Mouse (Mus musculus) CD4-positive helper T cell, adult 2 months (primary cell): ENCODE measurements around the gene Skap2.
A peak's percentile ranks its signal among the peaks of the same experiment; 100 is the strongest.

Experiments used
- DNase-seq: peaks from one replicate; pipeline ENCODE4 v3.0.0-alpha.2; 2012; ENCODE audit warnings: low read depth, missing footprints, low spot score

Gene Skap2

GRCm38 (mm10) chr6:51889824-51890223 is 122.5 kb downstream of the Skap2 start:
- no peak for DNase-seq

DNA sequence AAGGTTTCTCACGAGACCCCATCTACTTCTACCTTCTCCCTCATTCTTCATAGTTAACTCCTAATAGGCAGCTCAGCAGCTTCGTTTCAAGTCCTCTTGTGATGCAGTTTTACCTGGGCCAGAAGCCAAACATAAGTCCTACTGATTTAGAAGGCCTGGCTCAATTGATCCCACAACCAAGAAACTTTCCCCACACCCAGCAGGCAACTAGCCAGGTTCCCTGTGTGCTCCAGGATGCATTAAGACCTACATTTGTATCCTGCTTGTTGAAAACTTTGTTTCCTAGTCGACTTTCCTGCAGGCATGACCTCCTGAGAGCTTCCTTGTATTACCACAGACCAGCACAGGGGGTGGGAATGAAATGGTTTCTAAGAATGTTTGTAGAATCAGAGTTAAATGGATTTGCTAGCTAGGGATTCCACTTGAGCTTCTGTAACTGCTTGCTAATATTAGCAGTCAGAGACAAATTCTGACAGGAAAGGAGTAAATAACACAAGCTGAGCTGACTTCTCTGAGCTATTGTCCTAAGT is 125.4 kb downstream of the Skap2 start:
- DNase-seq = no peak

DNA sequence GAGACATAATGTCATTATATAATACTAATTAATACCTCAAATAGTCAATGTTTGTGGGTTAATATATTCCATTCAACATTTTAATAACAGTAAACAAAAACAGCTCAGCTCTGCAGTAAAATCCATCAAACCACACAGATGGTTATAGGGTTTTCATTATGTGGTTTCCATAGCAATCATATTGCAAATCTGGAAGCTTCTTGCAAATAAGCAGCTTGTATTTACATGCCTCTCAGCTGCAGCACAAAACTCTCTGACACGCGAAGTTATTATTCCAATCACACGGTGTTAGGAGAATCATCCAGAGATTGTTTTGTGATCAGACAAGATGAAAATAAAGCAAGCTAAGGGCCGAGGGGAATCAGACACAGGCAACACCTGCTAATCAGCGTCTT is 129.5 kb downstream of the Skap2 start:
- DNase-seq = no peak

GRCm38 (mm10) chr6:51882266-51882879 is 130.0 kb downstream of the Skap2 start:
- DNase-seq = no peak

DNA sequence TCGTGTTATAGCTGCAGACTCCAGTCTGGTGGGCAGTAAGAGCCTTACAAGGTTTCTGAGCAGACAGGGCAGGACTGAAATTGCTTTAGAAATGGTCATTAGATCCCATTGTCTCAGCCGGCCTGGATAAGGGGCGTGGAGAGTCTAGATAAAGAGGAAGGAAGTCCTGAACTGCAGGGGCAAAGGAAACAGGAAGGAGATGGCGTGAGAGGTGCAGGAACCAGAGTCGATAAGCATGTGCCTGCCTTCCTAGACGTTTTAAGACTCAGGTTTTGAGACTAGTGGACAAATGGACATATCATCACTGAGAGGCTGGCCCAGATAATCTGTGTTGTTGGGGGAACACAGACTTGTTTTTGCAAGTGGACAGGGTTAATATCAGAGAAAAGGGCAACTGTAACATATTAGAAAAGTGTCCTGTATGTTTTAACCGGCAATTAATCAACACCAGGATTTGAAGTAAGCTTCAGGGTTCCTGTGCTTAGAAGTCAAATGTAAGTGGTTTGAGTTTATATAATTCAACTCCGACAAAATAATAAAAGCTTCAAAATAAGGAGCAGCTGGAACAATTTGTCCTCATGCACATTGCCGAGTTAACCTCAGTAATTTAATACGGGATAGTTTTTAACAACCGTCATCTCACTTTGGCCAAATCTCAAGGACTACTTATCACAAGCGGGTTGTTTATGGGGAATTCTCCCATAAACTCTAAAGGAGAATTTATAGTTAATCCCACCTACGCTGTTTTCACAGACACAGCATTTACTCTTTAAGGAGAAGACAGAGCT is 131.0 kb downstream of the Skap2 start:
- no peak for DNase-seq

GRCm38 (mm10) chr6:51880778-51881177 is 131.6 kb downstream of the Skap2 start:
- DNase-seq = no peak

GRCm38 (mm10) chr6:51878551-51878950 is 133.8 kb downstream of the Skap2 start:
- DNase-seq = no peak

- no peak for DNase-seq
Observed at GRCm38 (mm10) chr6:51876841-51877553, 135.4 kb downstream of the Skap2 start.

GRCm38 (mm10) chr6:51875884-51876626 is 136.3 kb downstream of the Skap2 start:
- no peak for DNase-seq

DNA sequence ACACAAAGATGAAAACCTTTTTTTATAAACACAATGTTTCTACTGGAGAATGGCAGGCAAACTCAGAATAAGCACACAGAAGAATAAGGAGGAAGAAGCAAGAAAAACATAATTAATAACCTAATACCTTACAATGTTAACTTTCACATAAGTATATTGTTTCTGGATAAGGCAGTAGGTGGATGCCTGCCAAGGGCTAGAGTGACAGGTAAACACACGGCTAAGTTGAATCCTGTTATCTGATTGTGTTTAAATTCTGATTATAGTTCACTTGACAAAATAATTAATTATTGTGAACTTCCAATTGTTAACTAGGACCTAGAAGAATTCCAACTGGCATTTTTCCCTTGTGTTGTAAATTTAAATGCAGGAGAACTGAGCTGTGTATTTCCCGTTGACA is 138.3 kb downstream of the Skap2 start:
- DNase-seq = no peak

DNA sequence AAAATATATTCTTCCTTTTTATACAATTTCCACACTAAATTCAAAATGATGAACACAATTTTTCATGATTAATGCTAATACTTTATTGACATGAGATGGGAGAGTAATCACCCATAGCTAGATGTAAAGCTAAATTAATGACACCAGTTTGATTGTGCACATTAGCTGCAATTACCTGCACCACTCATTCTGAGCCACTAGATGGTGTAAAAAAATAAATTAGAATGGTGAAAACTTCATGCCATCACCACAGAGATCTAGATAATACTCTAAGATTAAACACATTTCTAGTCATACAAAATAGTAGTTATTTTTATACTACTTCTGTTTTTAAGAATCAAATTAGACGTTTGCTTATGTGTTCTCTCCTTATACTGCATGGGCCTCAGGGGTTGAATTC is 141.2 kb downstream of the Skap2 start:
- no peak for DNase-seq

DNA sequence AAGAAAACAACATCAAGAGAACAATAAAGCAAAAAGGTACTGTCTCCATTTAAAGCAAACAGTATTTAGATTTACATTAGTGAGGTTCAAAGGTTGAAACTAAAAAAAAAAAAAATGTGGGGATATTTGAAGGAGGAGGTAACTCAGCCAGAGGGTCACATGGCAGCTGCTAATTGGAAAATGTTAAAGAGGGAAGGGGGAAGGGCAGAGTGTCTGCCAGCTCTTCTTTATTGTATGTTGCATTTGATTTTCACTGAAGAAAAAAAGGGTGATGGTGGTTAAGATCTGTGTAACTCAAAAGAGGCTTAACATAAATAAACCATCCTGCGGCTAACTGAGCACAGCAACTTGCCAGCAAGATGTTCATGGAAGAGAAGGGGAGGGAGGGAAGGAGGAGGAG is 142.1 kb downstream of the Skap2 start:
- DNase-seq = no peak

DNA sequence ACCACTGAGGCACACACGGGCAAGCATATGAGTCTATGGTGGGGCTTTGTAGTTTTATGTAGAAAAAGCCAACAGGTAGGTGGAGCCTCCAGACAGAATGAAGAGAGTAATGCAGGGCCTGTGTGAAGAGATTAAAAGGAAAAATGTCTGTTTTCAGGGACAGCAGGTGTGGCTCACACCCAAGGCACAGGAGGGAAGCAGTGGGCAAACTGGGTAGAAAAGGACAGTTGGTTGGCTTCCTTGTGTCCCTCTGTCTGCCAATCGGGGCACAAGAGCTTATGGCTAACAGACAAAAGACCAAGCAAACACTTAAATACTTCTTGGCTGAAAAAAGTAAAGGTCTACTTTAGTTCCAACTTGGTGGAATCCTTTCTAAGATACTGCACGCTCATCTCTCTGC is 145.8 kb downstream of the Skap2 start:
- DNase-seq = no peak

DNA sequence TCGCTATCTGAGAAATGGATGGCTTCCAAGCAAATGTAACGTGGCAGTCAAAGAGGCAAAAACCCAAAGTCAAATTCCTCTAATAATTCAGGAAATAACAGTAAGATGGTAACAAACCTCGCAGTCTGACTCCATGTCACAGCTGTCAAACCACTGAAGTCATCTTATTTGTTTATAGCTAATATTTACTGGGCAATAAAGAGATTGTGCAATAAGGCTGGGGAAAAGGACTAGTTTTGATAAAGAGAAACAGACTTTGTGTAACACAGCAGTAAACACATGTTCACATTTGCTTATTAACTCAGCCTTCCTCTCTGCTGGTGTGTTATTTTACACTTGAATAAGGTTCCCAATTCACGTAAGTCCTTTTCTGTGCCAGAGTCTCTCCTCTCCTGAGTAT is 148.8 kb downstream of the Skap2 start:
- DNase-seq = no peak

DNA sequence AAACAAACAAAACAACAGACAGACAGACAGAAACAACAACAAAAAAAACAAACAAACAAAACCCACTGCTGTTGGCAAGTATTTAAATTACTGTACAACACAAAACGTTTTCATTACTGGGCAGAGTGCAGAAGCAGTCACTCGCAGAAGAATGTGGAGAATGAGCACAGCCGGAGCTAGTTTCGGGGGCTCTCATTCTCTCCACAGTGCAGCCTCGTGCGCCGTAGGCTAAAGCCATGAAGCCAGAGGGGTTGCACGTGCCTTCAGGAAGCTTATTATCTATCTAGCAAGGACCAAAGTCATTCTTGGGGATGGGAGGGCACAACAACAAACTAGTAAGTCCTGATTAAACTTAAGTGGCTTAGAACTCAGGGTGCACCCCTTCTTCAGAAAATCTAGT is 152.0 kb downstream of the Skap2 start:
- no peak for DNase-seq

- DNase-seq = peak; percentile 77
Observed at GRCm38 (mm10) chr6:51857821-51858220, 154.5 kb downstream of the Skap2 start.

DNA sequence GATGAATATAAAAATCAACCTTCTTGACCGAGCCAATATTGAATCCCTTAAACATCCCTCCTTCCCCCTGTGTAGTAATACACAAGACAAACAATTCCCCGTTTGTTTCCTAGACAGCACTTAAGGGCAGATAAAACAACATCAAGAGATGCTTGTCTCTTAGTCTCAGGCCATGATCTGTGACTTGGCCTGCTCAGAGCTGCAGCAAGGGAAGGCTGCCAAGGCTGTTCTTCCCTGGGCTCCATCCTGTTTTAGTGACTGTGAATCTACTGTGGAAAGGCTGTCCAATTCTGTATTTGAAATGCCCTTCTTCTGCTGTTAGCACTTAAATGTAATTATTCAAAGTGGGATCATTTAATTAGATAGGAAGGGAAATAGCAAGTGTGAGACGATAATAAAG is 159.1 kb downstream of the Skap2 start:
- DNase-seq = no peak

GRCm38 (mm10) chr6:51852643-51853042 is 159.7 kb downstream of the Skap2 start:
- no peak for DNase-seq

DNA sequence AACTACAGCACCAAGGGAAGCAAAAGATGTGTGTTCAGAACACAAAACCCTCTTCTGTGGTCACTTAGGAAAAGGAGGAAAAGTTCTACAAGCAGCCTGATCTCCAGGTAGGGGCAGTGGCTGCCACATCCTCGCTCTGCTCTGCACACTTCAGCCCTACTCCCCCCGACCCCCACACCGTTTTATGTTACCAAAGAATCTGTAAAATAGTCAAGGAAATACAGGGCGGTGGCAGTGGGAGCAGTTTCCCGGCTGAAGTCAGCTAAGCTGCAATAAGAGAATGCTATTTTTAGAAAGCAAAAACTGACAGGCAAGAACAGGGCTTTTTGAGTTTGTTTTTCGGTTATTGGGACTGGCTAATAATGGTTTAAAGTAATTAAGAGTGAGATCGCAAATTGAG is 160.8 kb downstream of the Skap2 start:
- no peak for DNase-seq

GRCm38 (mm10) chr6:51850030-51850817 is 162.1 kb downstream of the Skap2 start:
- no peak for DNase-seq

DNA sequence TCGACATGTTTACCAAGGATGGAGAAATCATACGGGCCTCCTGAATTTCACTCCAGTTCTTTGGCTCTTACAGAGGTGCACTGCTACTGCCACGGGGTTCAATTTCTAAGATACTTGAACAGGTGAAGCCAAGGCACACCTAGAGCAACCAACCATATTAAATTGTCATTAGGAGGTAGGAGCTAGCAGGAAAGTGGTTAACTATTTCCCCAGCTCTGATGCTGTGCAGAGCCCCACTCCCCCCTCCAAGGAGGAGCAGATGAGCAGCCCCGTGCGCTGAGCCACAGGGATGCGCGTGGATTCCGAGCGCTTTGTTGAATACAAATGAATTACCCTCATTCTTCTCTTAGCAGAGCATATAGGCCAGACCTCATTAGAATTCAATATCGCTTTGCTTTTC is 162.8 kb downstream of the Skap2 start:
- DNase-seq = no peak
